Mouse (Mus musculus) WW6 (cell line): ENCODE data around the gene Cstl1.
"Not testable (repeated sequence)": the region's sequence is repeated elsewhere in the genome, so short reads cannot be mapped to it uniquely, and the experiment has no call there.

Source experiments
- DNase-seq: peaks from one replicate; pipeline ENCODE4 v3.0.0-alpha.2; 2013; ENCODE audit warnings: low read depth, low spot score

Cstl1 gene

GRCm38 (mm10) chr2:148750058-148750457 is at the start of gene Cstl1:
Cstl1 (plus strand) TSS chr2:148750358.
- no peak for DNase-seq

GRCm38 (mm10) chr2:148706409-148707201 is 43.6 kb upstream of the Cstl1 start:
- no peak for DNase-seq

GRCm38 (mm10) chr2:148707202-148707530 is 43.0 kb upstream of the Cstl1 start:
- DNase-seq = no peak

GRCm38 (mm10) chr2:148712326-148712725 is 37.8 kb upstream of the Cstl1 start:
- DNase-seq = no peak

- DNase-seq = no peak
These were observed 33.1 kb upstream of the Cstl1 start for GRCm38 (mm10) chr2:148717072-148717471.

GRCm38 (mm10) chr2:148719271-148719995 is 30.7 kb upstream of the Cstl1 start:
- DNase-seq = no peak

- DNase-seq = no peak
These were observed 18.4 kb upstream of the Cstl1 start for GRCm38 (mm10) chr2:148731614-148732326.

GRCm38 (mm10) chr2:148732327-148733000 is 17.7 kb upstream of the Cstl1 start, which contains the start of gene Napb:
Napb (minus strand) TSS chr2:148732467.
- peak; percentile 81 for DNase-seq

GRCm38 (mm10) chr2:148743001-148743400 is 7.2 kb upstream of the Cstl1 start:
- no peak for DNase-seq

- no peak for DNase-seq
These were observed 6.2 kb upstream of the Cstl1 start for GRCm38 (mm10) chr2:148743846-148744407.

GRCm38 (mm10) chr2:148751893-148752813 is 2.0 kb downstream of the Cstl1 start:
- DNase-seq = peak; percentile 53

- DNase-seq = no peak
These were observed 4.2 kb downstream of the Cstl1 start for GRCm38 (mm10) chr2:148754310-148754846.

- no peak for DNase-seq
These were observed 13.7 kb downstream of the Cstl1 start for GRCm38 (mm10) chr2:148763648-148764388.

GRCm38 (mm10) chr2:148771397-148771796 is 21.2 kb downstream of the Cstl1 start, which contains the start of gene Cst11:
Cst11 (minus strand) TSS chr2:148771497.
- DNase-seq = not testable (repeated sequence)

GRCm38 (mm10) chr2:148781709-148782108 is 31.6 kb downstream of the Cstl1 start, which contains the start of gene 8030411F24Rik:
8030411F24Rik (plus strand) TSS chr2:148782009.
- DNase-seq = no peak

- no peak for DNase-seq
These were observed 39.0 kb downstream of the Cstl1 start, which contains the start of gene Cst12 for GRCm38 (mm10) chr2:148789142-148789541. Cst12 (plus strand) TSS chr2:148789361.

- DNase-seq = no peak
These were observed 48.3 kb downstream of the Cstl1 start, which contains the start of gene Cst8 for GRCm38 (mm10) chr2:148798485-148798884. Cst8 (plus strand) TSS chr2:148798785.

- DNase-seq = no peak
These were observed 51.3 kb downstream of the Cstl1 start for GRCm38 (mm10) chr2:148801491-148801921.
